Mouse (Mus musculus) forebrain, embryonic 12.5 days (tissue): ENCODE results near the gene Csad. TPM values are rescaled to one million over a fixed set of nuclear protein-coding genes. Genes with fewer than 3 reads are reported as not detected.
A peak's percentile ranks its signal among the peaks of the same experiment; 100 is the strongest.

ENCODE experiments used
- ATAC-seq: fragments of 200-750 bp; cut with Nextera tagmentation; 2 replicates; pipeline ENCODE4 v1.8.0; 2017; ENCODE audit warnings: moderate TSS enrichment; ENCODE audit not compliant: low FRiP score
- H3K27ac ChIP-seq: fragments of 300-500 bp; sonication (generic); 2 replicates; pipeline ENCODE4 v1.5.1; 2016; ENCODE audit warnings: mild to moderate bottlenecking
- H3K27me3 ChIP-seq: fragments of 300-500 bp; sonication (generic); 2 replicates; pipeline ENCODE4 v1.6.1; 2016; ENCODE audit warnings: mild to moderate bottlenecking
- H3K36me3 ChIP-seq: fragments of 300-500 bp; sonication (generic); replicated peaks from 2 replicates; pipeline ENCODE4 v1.6.1; 2016; ENCODE audit warnings: mild to moderate bottlenecking
- H3K4me1 ChIP-seq: fragments of 300-500 bp; sonication (generic); 2 replicates; pipeline ENCODE4 v1.6.1; 2016
- H3K4me2 ChIP-seq: fragments of 300-500 bp; sonication (generic); 2 replicates; pipeline ENCODE4 v1.6.1; 2016; ENCODE audit warnings: mild to moderate bottlenecking, moderate library complexity
- H3K4me3 ChIP-seq: fragments of 300-500 bp; sonication (generic); replicated peaks from 2 replicates; pipeline ENCODE4 v1.5.1; 2016; ENCODE audit warnings: mild to moderate bottlenecking
- H3K9ac ChIP-seq: fragments of 300-500 bp; sonication (generic); 2 replicates; pipeline ENCODE4 v1.6.1; 2016; ENCODE audit warnings: mild to moderate bottlenecking
- H3K9me3 ChIP-seq: fragments of 300-500 bp; sonication (generic); 2 replicates; pipeline ENCODE4 v1.6.1; 2016
- WGBS: fragments of 180-500 bp; shearing (Covaris S2); methylation state at CpG from one replicate; pipeline ENCODE4 v1.1.7; 2016; 5-methylcytosine and 5-hydroxymethylcytosine counted together
- polyA plus RNA-seq: library from polyadenylated mRNA; unstranded; fragments of >200 nt; fragmentation: Nextera tagmentation; extraction: Ambion mirVana; gene quantifications from 2 replicates; pipeline ENCODE4 v1.2.1, GENCODE M21; 2016

Csad gene
- 46.2 and 51.8 TPM in 2 replicates for polyA plus RNA-seq

- peak within 1 kb of the TSS; percentile 92 for H3K9ac ChIP-seq
- no peaks in the 10 kb centered on the region for H3K9me3 ChIP-seq
- WGBS, result 64% methylated on average over 19 of the region's 19 CpGs
- peak within 1 kb of the TSS; percentile 77 for H3K4me2 ChIP-seq
- H3K36me3 ChIP-seq, result peaks cover 42% of the 10 kb centered on the region
- peak within 1 kb of the TSS; percentile 99 for H3K27ac ChIP-seq
- no peaks in the 10 kb centered on the region for H3K27me3 ChIP-seq
- ATAC-seq, result no peak
- H3K4me3 ChIP-seq, result peak within 1 kb of the TSS; percentile 85
- H3K4me1 ChIP-seq, result peaks cover 40% of the 10 kb centered on the region
These were observed at the start of gene Csad for GRCm38 (mm10) chr15:102204674-102205505. TSS of gene Csad (minus strand) at chr15:102204724.

- Histone ChIP-seq H3K9ac (no peak overlapping the region), H3K4me2 (no peak overlapping the region), H3K4me3 (no peak overlapping the region), H3K9me3 (no peaks in the 10 kb centered on the region), H3K27me3 (peaks cover 81% of the 10 kb centered on the region), H3K4me1 (peaks cover 39% of the 10 kb centered on the region), H3K27ac (no peak overlapping the region), H3K36me3 (no peaks in the 10 kb centered on the region)
- no peak for ATAC-seq
- 57% methylated on average over 5 of the region's 5 CpGs for WGBS
These were observed 46.0 kb upstream of the Csad start for GRCm38 (mm10) chr15:102250521-102250920.

GRCm38 (mm10) chr15:102249967-102250366 lies 45.4 kb upstream of the Csad start:
- Histone ChIP-seq H3K9ac (no peak overlapping the region), H3K27me3 (peaks cover 81% of the 10 kb centered on the region), H3K36me3 (no peaks in the 10 kb centered on the region), H3K9me3 (no peaks in the 10 kb centered on the region), H3K4me3 (no peak overlapping the region), H3K4me2 (no peak overlapping the region), H3K27ac (peak overlapping the region; percentile 62; the same call in 1 of the 2 replicates), H3K4me1 (peaks cover 42% of the 10 kb centered on the region)
- 46% methylated on average over 9 of the region's 9 CpGs for WGBS
- no peak for ATAC-seq

GRCm38 (mm10) chr15:102249251-102249691 lies 44.7 kb upstream of the Csad start:
- peaks cover 82% of the 10 kb centered on the region for H3K27me3 ChIP-seq
- H3K9ac ChIP-seq, result no peak overlapping the region
- H3K4me2 ChIP-seq, result peak overlapping the region; percentile 26
- H3K9me3 ChIP-seq, result no peaks in the 10 kb centered on the region
- no peak for ATAC-seq
- peaks cover 42% of the 10 kb centered on the region for H3K4me1 ChIP-seq
- no peaks in the 10 kb centered on the region for H3K36me3 ChIP-seq
- peak overlapping the region; percentile 19; the same call in 1 of the 2 replicates for H3K27ac ChIP-seq
- H3K4me3 ChIP-seq, result no peak overlapping the region
- WGBS, result 3% methylated on average over 13 of the region's 13 CpGs

GRCm38 (mm10) chr15:102248812-102249191 lies 44.3 kb upstream of the Csad start:
- H3K4me2 ChIP-seq, result peak overlapping the region; percentile 26; the same call in 1 of the 2 replicates
- peaks cover 82% of the 10 kb centered on the region for H3K27me3 ChIP-seq
- H3K9ac ChIP-seq, result no peak overlapping the region
- H3K36me3 ChIP-seq, result no peaks in the 10 kb centered on the region
- peaks cover 46% of the 10 kb centered on the region for H3K4me1 ChIP-seq
- H3K27ac ChIP-seq, result 0 out of 2 replicates have a peak overlapping the region, but pooled peaks have one; percentile 19
- whole genome bisulfite sequencing, result 7% methylated on average over 1 of the region's 3 CpGs
- H3K9me3 ChIP-seq, result no peaks in the 10 kb centered on the region
- no peak overlapping the region for H3K4me3 ChIP-seq
- no peak for ATAC-seq

- WGBS, result 5% methylated on average over 8 of the region's 8 CpGs
- peaks cover 87% of the 10 kb centered on the region for H3K27me3 ChIP-seq
- ATAC-seq, result no peak
These were observed 43.7 kb upstream of the Csad start for GRCm38 (mm10) chr15:102248131-102248811.

GRCm38 (mm10) chr15:102247252-102248130 lies 43.0 kb upstream of the Csad start:
- peak overlapping the region; percentile 98 for H3K4me2 ChIP-seq
- peak; percentile 54 for ATAC-seq
- H3K27ac ChIP-seq, result peak overlapping the region; percentile 80
- H3K27me3 ChIP-seq, result peaks cover 90% of the 10 kb centered on the region
- H3K9ac ChIP-seq, result peak overlapping the region; percentile 65
- under 1% methylated on average over 48 of the region's 65 CpGs for WGBS
- H3K9me3 ChIP-seq, result no peaks in the 10 kb centered on the region
- H3K36me3 ChIP-seq, result no peaks in the 10 kb centered on the region
- H3K4me3 ChIP-seq, result peak overlapping the region; percentile 65
- H3K4me1 ChIP-seq, result peaks cover 58% of the 10 kb centered on the region

More at GRCm38 (mm10) chr15:102248131-102248811, 43.7 kb upstream of the Csad start:
- H3K9me3 ChIP-seq, result no peaks in the 10 kb centered on the region
- peak overlapping the region; percentile 65 for H3K9ac ChIP-seq
- peak overlapping the region; percentile 80 for H3K27ac ChIP-seq
- peak overlapping the region; percentile 65 for H3K4me3 ChIP-seq
- H3K4me1 ChIP-seq, result peaks cover 51% of the 10 kb centered on the region
- peak overlapping the region; percentile 98 for H3K4me2 ChIP-seq
- H3K36me3 ChIP-seq, result no peaks in the 10 kb centered on the region

GRCm38 (mm10) chr15:102246866-102247251 lies 42.3 kb upstream of the Csad start:
- Histone ChIP-seq H3K27me3 (peaks cover 93% of the 10 kb centered on the region), H3K9ac (peak overlapping the region; percentile 65), H3K4me1 (peaks cover 58% of the 10 kb centered on the region), H3K4me2 (peak overlapping the region; percentile 98), H3K9me3 (no peaks in the 10 kb centered on the region), H3K27ac (peak overlapping the region; percentile 80), H3K36me3 (no peaks in the 10 kb centered on the region), H3K4me3 (peak overlapping the region; percentile 65)
- peak; percentile 68 for ATAC-seq
- under 1% methylated on average over 35 of the region's 35 CpGs for WGBS

GRCm38 (mm10) chr15:102245891-102246741 lies 41.6 kb upstream of the Csad start:
- under 1% methylated on average over 41 of the region's 44 CpGs for WGBS
- Histone ChIP-seq H3K27ac (peak overlapping the region; percentile 80), H3K4me3 (peak overlapping the region; percentile 65), H3K4me1 (peaks cover 58% of the 10 kb centered on the region), H3K36me3 (no peaks in the 10 kb centered on the region), H3K9me3 (no peaks in the 10 kb centered on the region), H3K9ac (peak overlapping the region; percentile 65), H3K27me3 (peaks cover 94% of the 10 kb centered on the region), H3K4me2 (peak overlapping the region; percentile 98)
- ATAC-seq, result peak; percentile 79

GRCm38 (mm10) chr15:102245461-102245881 lies 40.9 kb upstream of the Csad start:
- H3K4me2 ChIP-seq, result peak overlapping the region; percentile 98
- whole genome bisulfite sequencing, result 8% methylated on average over 14 of the region's 14 CpGs
- H3K4me3 ChIP-seq, result peak overlapping the region; percentile 65
- H3K9me3 ChIP-seq, result no peaks in the 10 kb centered on the region
- H3K27me3 ChIP-seq, result peaks cover 91% of the 10 kb centered on the region
- peaks cover 58% of the 10 kb centered on the region for H3K4me1 ChIP-seq
- no peak for ATAC-seq
- no peaks in the 10 kb centered on the region for H3K36me3 ChIP-seq
- 0 out of 2 replicates have a peak overlapping the region, but pooled peaks have one; percentile 17 for H3K9ac ChIP-seq
- H3K27ac ChIP-seq, result no peak overlapping the region
